Mouse (Mus musculus) intestine, postnatal 0 days (tissue): ENCODE results near the gene Pik3cd. TPM values are rescaled to one million over a fixed set of nuclear protein-coding genes. Genes with fewer than 3 reads are reported as not detected.
A peak's percentile ranks its signal among the peaks of the same experiment; 100 is the strongest.

ENCODE experiments used
- ATAC-seq: fragments of 200-750 bp; cut with Nextera tagmentation; 2 replicates; pipeline ENCODE4 v1.8.0; 2017; ENCODE audit warnings: mild to moderate bottlenecking, moderate TSS enrichment, moderate library complexity
- H3K27ac ChIP-seq: fragments of 300-500 bp; sonication (generic); 2 replicates; pipeline ENCODE4 v1.5.1; 2014; ENCODE audit warnings: mild to moderate bottlenecking, low read depth, low read length, moderate library complexity
- H3K27me3 ChIP-seq: fragments of 300-500 bp; sonication (generic); replicated peaks from 2 replicates; pipeline ENCODE4 v1.6.1; 2014; ENCODE audit warnings: low read length, mixed read lengths; ENCODE audit not compliant: control insufficient read depth, insufficient read depth
- H3K36me3 ChIP-seq: fragments of 300-500 bp; sonication (generic); 2 replicates; pipeline ENCODE4 v1.6.1; 2014; ENCODE audit warnings: mild to moderate bottlenecking, moderate library complexity; ENCODE audit not compliant: control insufficient read depth, insufficient read depth
- H3K4me1 ChIP-seq: fragments of 300-500 bp; sonication (generic); replicated peaks from 2 replicates; pipeline ENCODE4 v1.6.1; 2014; ENCODE audit warnings: antibody characterized with exemption, low read length, mixed read lengths; ENCODE audit not compliant: control insufficient read depth, insufficient read depth
- H3K4me2 ChIP-seq: fragments of 300-500 bp; sonication (generic); replicated peaks from 2 replicates; pipeline ENCODE4 v1.6.1; 2014; ENCODE audit warnings: low read depth, mild to moderate bottlenecking, moderate library complexity
- H3K4me3 ChIP-seq: fragments of 300-500 bp; sonication (generic); 2 replicates; pipeline ENCODE4 v1.5.1; 2014; ENCODE audit warnings: low read depth, low read length
- H3K9ac ChIP-seq: fragments of 300-500 bp; sonication (generic); 2 replicates; pipeline ENCODE4 v1.6.1; 2014; ENCODE audit warnings: mild to moderate bottlenecking, low read depth, low read length
- H3K9me3 ChIP-seq: fragments of 300-500 bp; sonication (generic); 2 replicates; pipeline ENCODE4 v1.6.1; 2016; ENCODE audit warnings: mixed run types; ENCODE audit not compliant: control insufficient read depth
- CTCF ChIP-seq: sonication (generic); IDR thresholded peaks from 2 replicates; pipeline ENCODE4 v1.5.1; 2016; ENCODE audit warnings: low read depth, mild to moderate bottlenecking, control low read depth, antibody characterized with exemption, moderate library complexity
- WGBS: fragments of 180-500 bp; shearing (Covaris S2); extraction: QIAGEN DNeasy Blood & Tissue Kit; methylation state at CpG from one replicate; pipeline ENCODE4 v1.1.7; 2014; 5-methylcytosine and 5-hydroxymethylcytosine counted together
- polyA plus RNA-seq: library from polyadenylated mRNA; unstranded; fragments of >200 nt; fragmentation: Nextera tagmentation; extraction: Ambion mirVana; gene quantifications from 2 replicates; pipeline ENCODE4 v1.2.1, GENCODE M21; 2015

Gene Pik3cd
- polyA plus RNA-seq, 1 experiment from 2014 or later, result 2.5 TPM

GRCm38 (mm10) chr4:149722104-149723020, 20.0 kb upstream of the Pik3cd start:
- no peak for TF ChIP-seq CTCF
- no peak for ATAC-seq
- no peak overlapping the region for H3K4me3 ChIP-seq
- H3K4me2 ChIP-seq, result no peak overlapping the region
- H3K27ac ChIP-seq, result no peak overlapping the region
- no peaks in the 10 kb centered on the region for H3K9me3 ChIP-seq
- 87% methylated on average over 24 of the region's 24 CpGs for WGBS
- no peak overlapping the region for H3K9ac ChIP-seq
- no peaks in the 10 kb centered on the region for H3K27me3 ChIP-seq
- H3K4me1 ChIP-seq, result no peaks in the 10 kb centered on the region
- peaks cover 71% of the 10 kb centered on the region for H3K36me3 ChIP-seq

GRCm38 (mm10) chr4:149721163-149721562, 18.8 kb upstream of the Pik3cd start:
- ATAC-seq, result no peak
- peaks cover 71% of the 10 kb centered on the region for H3K36me3 ChIP-seq

GRCm38 (mm10) chr4:149719686-149720085, 17.3 kb upstream of the Pik3cd start:
- 72% methylated on average over 6 of the region's 6 CpGs for WGBS
- no peak overlapping the region for H3K4me2 ChIP-seq
- H3K4me1 ChIP-seq, result no peaks in the 10 kb centered on the region
- no peak overlapping the region for H3K9ac ChIP-seq
- peak; percentile 72 for TF ChIP-seq CTCF
- peaks cover 73% of the 10 kb centered on the region for H3K36me3 ChIP-seq
- ATAC-seq, result no peak
- H3K27ac ChIP-seq, result no peak overlapping the region
- no peaks in the 10 kb centered on the region for H3K9me3 ChIP-seq
- H3K4me3 ChIP-seq, result no peak overlapping the region
- no peaks in the 10 kb centered on the region for H3K27me3 ChIP-seq

More at GRCm38 (mm10) chr4:149721163-149721562, 18.8 kb upstream of the Pik3cd start:
- H3K9ac ChIP-seq, result no peak overlapping the region
- no peak overlapping the region for H3K27ac ChIP-seq
- H3K4me2 ChIP-seq, result no peak overlapping the region
- H3K4me1 ChIP-seq, result no peaks in the 10 kb centered on the region
- TF ChIP-seq CTCF, result no peak
- 80% methylated on average over 8 of the region's 8 CpGs for WGBS
- no peaks in the 10 kb centered on the region for H3K27me3 ChIP-seq
- no peaks in the 10 kb centered on the region for H3K9me3 ChIP-seq
- no peak overlapping the region for H3K4me3 ChIP-seq

GRCm38 (mm10) chr4:149714542-149714941, 12.2 kb upstream of the Pik3cd start:
- 79% methylated on average over 3 of the region's 3 CpGs for WGBS
- no peaks in the 10 kb centered on the region for H3K9me3 ChIP-seq
- H3K4me1 ChIP-seq, result no peaks in the 10 kb centered on the region
- H3K4me2 ChIP-seq, result no peak overlapping the region
- H3K36me3 ChIP-seq, result peaks cover 43% of the 10 kb centered on the region
- H3K27ac ChIP-seq, result no peak overlapping the region
- H3K27me3 ChIP-seq, result no peaks in the 10 kb centered on the region
- ATAC-seq, result no peak
- no peak for TF ChIP-seq CTCF
- no peak overlapping the region for H3K4me3 ChIP-seq
- H3K9ac ChIP-seq, result no peak overlapping the region

GRCm38 (mm10) chr4:149711955-149712354, 9.6 kb upstream of the Pik3cd start:
- H3K4me1 ChIP-seq, result no peaks in the 10 kb centered on the region
- H3K27me3 ChIP-seq, result no peaks in the 10 kb centered on the region
- 30% methylated on average over 7 of the region's 7 CpGs for WGBS
- peak; percentile 42; the same call in 1 of the 2 replicates for ATAC-seq
- no peak overlapping the region for H3K9ac ChIP-seq
- TF ChIP-seq CTCF, result peak; percentile 84
- no peak overlapping the region for H3K4me2 ChIP-seq
- H3K36me3 ChIP-seq, result peaks cover 17% of the 10 kb centered on the region
- H3K9me3 ChIP-seq, result no peaks in the 10 kb centered on the region
- peak overlapping the region; percentile 46; the same call in 1 of the 2 replicates for H3K27ac ChIP-seq
- no peak overlapping the region for H3K4me3 ChIP-seq

- peak; percentile 74 for ATAC-seq
- TF ChIP-seq CTCF, result no peak
Measured at GRCm38 (mm10) chr4:149711485-149711884, 9.1 kb upstream of the Pik3cd start.

More at GRCm38 (mm10) chr4:149711485-149711884, 9.1 kb upstream of the Pik3cd start:
- WGBS, result 66% methylated on average over 5 of the region's 5 CpGs
- Histone ChIP-seq H3K27me3 (no peaks in the 10 kb centered on the region), H3K36me3 (peaks cover 13% of the 10 kb centered on the region), H3K9me3 (no peaks in the 10 kb centered on the region), H3K4me1 (no peaks in the 10 kb centered on the region), H3K27ac (peak overlapping the region; percentile 46; the same call in 1 of the 2 replicates), H3K4me2 (no peak overlapping the region), H3K9ac (no peak overlapping the region), H3K4me3 (no peak overlapping the region)
